Mouse (Mus musculus) brain, embryonic 18.5 days (tissue): Measurements from ENCODE around the gene Mbtps2.

Experiments used
- DNase-seq: peaks from one replicate; pipeline ENCODE4 v3.0.0-alpha.2; 2012; ENCODE audit warnings: low read depth, low spot score

The Mbtps2 gene

GRCm38 (mm10) chrX:157501871-157502270 lies 96.6 kb downstream of the Mbtps2 start:
- DNase-seq, result no peak

DNA sequence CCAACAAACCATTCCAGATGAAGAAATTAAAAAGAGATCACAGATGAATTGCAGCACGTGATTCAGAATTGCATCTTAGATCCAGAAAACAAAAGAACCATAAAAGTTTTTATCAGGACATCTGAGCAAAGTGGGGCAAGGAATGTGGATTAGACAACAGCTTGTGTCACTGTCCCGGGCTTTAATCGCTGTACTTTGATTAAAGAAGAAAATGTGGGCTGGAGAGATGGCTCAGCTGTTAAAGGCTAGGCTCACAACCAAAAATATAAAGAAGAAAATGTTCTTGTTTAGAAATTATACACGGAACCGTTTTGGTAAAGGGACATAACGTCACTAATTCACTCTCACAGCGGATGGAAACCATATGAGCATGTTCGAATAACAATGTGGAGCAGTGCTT lies 98.5 kb downstream of the Mbtps2 start:
- no peak for DNase-seq

DNA sequence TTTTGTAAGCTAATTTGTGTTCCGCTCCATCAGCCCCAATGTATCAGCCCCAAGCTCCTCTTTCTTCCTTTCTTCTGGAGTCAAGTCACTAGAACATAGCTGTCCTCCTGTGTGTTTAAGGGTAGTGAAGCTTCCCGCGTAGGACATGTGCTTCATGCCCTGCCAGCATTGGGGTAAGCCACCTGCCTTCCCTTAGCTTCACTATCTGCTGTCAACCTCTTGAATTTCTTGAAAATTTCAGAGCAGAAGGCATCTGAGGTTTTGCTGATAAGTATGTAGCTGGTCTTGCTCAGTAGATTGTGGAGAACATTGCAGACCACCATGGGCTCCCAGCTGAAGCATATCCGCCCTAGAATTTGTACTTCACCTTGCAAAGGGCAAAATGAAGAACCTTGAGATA lies 105.4 kb downstream of the Mbtps2 start:
- no peak for DNase-seq

GRCm38 (mm10) chrX:157491944-157492726 lies 106.4 kb downstream of the Mbtps2 start, which contains the start of gene Sms:
Gene Sms (minus strand): TSS chrX:157492287.
- peak; percentile 16 for DNase-seq

GRCm38 (mm10) chrX:157491145-157491935 lies 107.2 kb downstream of the Mbtps2 start:
- peak; percentile 8 for DNase-seq

DNA sequence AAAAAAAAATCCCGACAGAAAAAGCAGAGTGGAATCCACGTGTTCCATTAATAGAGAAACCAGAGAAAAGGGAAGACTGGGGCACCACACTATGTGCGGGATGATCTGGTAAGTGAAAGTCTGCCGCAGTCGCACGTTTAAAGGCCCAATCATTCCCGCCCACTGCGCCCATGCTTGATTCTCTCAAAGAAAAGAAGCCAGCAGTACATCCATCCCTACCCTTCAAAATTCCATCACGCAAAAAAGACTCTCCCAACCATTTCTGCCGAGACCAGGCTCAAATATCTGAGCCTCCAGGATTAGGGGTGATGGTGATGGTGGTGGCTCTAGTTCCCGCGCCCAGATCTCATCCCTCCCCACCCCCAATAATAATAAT lies 107.8 kb downstream of the Mbtps2 start:
- peak; percentile 2 for DNase-seq

GRCm38 (mm10) chrX:157489871-157490721 lies 108.4 kb downstream of the Mbtps2 start:
- no peak for DNase-seq

- DNase-seq, result no peak
These were observed 109.7 kb downstream of the Mbtps2 start for GRCm38 (mm10) chrX:157488831-157489230.

GRCm38 (mm10) chrX:157486765-157487164 lies 111.8 kb downstream of the Mbtps2 start:
- no peak for DNase-seq
